Mouse (Mus musculus): ENCODE results near the gene Edem2. TPM values are rescaled to one million over a fixed set of nuclear protein-coding genes. Genes with fewer than 3 reads are reported as not detected.

The Edem2 gene
- 1 to 10 TPM; 9.3 to 9.7 TPM for total RNA-seq (2021)

- peak; percentile 91 for DNase-seq
These were observed at the start of gene Edem2 for GRCm38 (mm10) chr2:155729158-155729645. Gene Edem2, minus strand, starts transcription at chr2:155729475.

- DNase-seq = no peak
These were observed 49.8 kb upstream of the Edem2 start for GRCm38 (mm10) chr2:155779066-155779465.

DNA sequence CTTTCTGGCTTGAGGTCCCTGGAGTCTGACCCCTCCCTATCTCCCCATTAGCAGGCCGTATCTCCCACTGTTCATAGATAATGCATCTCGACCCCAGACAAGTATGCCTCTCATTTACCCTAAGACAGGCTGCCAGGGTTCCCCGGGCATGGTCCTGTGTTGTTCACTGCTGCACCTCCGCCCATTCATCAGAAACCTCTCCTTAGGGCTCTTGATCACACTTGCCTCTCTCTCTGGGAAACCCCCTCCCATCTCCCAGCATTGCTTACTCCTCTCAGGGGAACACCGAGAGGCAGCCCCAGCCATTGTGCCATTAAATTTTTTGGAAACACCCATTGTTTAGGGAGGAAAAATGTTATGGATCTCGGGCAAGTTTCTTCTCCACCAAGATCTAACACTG lies 48.7 kb upstream of the Edem2 start:
- DNase-seq = no peak

DNA sequence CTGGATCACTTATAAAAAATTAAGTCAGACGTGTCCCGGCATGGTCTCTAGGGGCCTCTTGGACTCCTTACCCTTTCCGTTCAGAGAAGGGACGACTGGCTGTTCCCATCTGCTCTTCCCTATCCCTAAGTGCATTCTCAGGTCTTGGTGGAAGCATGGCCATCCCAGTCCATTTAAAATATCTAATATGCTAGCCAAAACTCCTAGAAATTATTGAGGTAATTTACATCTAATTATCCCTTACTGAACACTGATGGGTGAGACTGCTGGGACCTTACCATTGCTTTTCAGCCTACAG lies 48.4 kb upstream of the Edem2 start:
- DNase-seq = no peak

- no peak for DNase-seq
These were observed 47.8 kb upstream of the Edem2 start for GRCm38 (mm10) chr2:155776824-155777687.

GRCm38 (mm10) chr2:155775685-155776263 lies 46.5 kb upstream of the Edem2 start:
- peak; percentile 80 for DNase-seq

DNA sequence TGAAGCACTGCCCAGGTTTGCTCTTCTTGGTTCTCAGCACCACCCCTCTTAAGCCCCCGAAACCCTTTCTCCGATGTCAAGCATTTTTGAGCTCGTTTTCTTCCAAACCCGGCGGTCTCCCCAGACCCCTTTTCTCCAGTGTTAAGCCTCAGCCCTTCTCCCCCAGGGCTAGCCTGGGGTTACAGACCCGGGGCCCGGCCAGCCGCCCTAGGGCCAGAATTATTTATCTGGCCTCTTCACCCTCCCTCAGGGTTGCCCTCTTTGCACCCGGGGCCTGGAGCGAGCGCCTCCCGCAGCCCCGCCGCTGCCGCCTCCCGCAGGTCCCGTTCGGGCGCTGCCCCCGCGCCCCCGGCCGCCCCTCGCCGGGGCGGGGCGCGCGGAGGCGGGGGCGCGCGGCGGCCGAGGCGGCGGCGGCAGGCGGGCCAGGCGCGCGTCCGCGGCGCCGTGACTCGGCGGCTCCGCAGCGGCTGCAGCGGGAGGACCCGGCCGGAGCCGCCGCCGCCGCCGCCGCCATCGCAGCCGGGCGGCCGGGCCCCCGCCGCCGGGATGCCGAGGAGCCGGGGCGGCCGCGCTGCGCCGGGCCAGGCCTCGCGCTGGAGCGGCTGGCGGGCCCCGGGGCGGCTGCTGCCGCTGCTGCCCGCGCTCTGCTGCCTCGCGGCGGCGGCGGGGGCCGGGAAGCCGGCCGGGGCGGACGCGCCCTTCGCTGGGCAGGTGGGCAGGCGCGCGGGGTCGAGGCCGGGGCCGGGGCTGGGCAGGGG lies 45.8 kb upstream of the Edem2 start, which contains the start of gene Mmp24:
Mmp24 (plus strand) TSS at position 416 of the 758 bp plus-strand sequence.
- DNase-seq = no peak

GRCm38 (mm10) chr2:155774261-155774926 lies 45.1 kb upstream of the Edem2 start:
- no peak for DNase-seq

- DNase-seq = no peak
These were observed 44.4 kb upstream of the Edem2 start for GRCm38 (mm10) chr2:155773664-155774063.

DNA sequence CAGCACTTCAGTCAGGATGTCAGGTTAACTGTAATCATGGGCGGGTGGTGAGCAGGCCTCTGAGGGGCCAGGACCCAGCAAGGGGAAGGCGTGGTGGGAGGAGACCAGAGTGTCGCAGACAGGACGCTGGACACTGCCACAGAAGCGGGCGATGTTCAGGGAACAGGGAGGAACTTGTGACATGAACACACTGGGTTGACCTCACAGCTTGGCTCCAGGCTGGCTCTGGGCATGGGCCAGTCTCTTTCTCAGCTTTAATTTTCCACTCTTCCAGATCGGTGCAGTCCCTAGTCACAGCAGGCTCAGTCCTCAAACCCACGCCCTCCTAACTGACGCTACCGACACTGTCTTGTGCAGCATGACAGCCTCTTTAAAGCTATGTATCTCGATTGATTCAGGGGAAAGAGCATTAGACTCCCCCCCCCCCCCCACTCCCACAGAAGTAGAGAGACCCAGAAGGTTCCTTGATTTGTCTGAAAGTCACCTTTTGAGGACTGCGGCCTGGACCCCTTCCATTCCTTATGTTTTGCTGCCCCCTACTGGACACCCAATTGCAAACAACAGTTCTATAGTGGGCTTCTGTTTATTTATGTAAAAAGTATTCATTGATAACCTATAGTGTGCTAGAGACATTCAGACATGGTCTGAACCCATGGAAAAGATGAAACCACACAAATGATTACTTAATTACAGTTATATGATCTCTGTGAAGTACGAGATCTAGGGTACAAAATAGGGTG lies 35.6 kb upstream of the Edem2 start:
- DNase-seq = peak; percentile 81

DNA sequence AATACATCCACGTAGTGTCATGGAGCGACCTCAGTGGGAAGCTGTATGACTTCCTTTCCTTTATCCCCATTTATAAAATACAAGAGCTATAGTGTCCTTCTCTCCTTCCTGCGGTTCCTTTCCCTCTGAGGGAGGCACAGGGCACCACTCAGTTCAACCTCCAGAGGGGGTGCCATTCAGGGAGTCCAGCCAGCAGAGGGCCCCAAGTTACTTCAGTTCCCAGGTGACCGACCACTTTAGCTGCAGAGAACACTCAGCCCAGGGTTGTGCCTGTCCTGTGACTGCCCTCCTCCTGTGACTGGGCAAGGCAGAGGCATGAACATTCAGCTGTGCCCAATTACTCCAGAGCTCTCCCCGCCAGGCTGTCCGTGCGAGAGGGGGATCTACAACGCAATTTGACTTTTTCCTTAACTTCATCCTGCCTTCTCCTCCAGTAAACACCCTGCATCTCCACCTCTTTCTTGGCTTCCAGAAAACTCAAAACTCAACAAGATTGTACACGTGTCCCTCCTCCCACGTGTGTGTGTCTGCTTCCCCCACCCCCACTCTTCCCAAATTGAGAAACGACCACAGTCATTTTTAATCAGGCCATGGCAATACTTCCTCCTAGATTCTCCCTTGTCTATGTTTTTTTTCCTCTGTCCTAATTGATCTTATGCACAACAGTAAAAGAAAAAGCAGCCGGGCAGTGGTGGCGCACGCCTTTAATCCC lies 27.7 kb upstream of the Edem2 start:
- DNase-seq = peak; percentile 14

- DNase-seq = peak; percentile 67
These were observed 26.5 kb upstream of the Edem2 start for GRCm38 (mm10) chr2:155755746-155756145.

- DNase-seq = peak; percentile 52
These were observed 21.9 kb upstream of the Edem2 start, which contains the start of gene Procr for GRCm38 (mm10) chr2:155751014-155751786. Gene Procr, plus strand, starts transcription at chr2:155751117.

GRCm38 (mm10) chr2:155749394-155749793 lies 20.1 kb upstream of the Edem2 start:
- DNase-seq = no peak

DNA sequence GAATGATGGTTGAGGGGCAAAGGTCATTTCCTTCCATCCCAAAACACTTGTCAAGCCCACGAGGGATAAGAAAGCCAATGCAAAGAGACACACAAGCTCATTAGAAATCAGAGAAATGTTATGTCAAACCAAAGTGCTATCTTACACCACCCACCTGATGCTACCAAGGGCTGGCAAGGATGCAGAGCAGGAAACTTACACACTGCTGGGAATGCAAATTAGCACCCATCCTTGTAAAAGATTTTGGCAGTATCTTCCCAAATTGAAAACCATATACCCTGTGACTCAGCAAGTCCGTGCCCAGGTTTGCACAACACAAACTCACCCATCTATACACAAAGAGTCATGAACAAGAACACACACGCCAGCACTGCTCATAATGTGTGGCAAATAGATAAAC lies 16.2 kb upstream of the Edem2 start:
- no peak for DNase-seq

DNA sequence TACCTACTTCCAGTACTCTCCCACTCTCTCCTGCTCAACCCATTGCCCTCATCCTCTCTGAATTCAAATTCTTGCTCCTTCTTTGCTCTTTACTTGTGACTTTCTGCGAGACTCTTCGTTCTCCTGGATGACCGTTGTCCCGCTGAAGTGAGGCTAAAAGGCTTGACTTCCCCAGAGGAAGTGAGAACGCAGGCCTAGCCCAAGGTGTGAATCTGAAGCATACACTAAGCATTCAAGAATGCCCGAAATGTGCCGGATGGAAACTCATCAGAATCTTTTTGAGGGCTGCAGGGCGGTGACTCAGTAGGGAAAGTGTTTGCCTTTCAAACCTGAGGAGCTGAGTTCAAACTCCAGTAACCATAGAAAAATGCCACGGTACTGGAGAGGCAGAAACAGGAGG lies 14.1 kb upstream of the Edem2 start:
- DNase-seq = no peak

DNA sequence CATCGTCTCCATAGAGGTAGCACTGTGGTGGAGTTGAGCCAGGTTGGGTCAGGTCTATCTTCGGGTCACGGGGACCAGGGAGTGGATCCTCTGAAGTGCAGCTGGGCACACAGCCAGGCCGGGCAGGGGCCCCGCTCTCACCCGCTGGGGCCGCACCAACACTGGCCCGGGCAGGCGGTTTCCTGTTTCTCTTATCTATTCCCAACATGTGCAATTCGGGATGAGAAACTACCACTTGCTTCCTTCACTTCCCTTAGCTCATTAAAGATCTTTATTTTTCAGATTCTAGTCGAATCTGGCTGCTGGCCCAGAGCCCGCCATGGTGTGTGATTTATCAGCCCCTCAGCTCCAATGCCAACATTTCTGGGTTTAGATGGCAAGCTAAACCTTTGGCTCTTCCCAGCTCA lies 13.7 kb upstream of the Edem2 start:
- peak; percentile 74 for DNase-seq

DNA sequence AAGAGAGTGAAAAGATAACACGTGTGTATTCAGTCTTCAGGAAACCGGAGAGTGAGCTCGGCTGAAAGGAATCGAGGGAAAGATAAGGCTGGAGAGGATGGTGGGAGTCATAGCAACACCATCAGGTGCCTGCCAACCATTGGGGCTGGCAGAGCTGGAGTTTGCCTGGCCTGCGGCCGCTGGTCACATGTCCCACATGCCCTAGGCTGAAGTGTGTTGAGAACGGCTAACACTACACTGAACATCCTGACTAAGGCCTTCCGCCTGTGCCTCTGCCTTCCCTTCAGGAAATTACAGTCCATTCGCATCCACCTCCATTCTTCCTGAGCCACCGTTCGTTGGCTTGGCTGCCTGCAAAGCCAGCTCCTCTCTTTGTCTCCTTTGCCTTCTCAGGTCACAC lies 12.9 kb upstream of the Edem2 start:
- DNase-seq = peak; percentile 24

DNA sequence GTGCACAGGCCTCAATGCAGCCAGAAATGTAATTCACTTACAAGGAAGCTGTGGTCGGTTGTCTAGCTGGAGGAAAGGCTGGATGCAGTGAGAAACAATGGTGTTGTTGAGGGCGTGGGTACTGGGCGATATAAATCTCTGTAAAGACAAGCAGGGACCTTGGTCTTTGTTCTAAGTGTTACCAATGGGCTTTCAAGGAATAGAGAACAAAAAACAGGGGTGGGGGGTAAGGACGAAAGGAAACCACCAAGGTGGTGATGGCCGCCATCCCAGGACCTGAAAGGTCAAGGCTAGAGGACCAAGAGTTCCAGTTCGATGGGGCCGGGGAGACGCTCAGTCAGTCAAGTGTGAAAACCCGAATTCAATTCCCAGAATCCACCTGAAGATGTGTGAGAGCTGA lies 8.5 kb upstream of the Edem2 start:
- DNase-seq = no peak

DNA sequence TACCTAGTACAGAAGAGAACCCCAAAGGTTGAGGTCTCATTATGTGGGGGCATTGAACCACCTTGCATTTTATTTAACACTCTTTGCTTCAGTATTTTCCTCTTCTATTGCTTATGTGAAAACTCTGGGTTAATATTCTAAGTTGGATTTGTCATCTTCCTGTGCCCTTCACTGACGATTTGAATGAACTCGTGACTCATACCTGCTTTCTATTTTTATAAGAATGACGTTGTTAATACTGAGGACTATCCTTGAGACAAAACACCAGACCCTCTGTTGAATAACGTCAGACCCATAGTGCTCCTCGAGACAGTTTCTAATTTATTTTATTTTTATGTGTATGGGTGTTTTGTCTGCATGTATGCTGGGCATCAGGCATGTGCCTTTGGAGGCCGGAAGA lies 7.7 kb upstream of the Edem2 start:
- DNase-seq = no peak
